Mouse (Mus musculus): ENCODE measurements around the gene Ppp2r2d. TPM values are rescaled to one million over a fixed set of nuclear protein-coding genes. Genes with fewer than 3 reads are reported as not detected.

Ppp2r2d gene
- total and polyA plus RNA-seq, 2 experiments from 2014 or later: 99.4 to 115 TPM

- no peak for ATAC-seq
- 87% methylated on average over 19 of the region's 19 CpGs for WGBS
Measured at GRCm38 (mm10) chr7:138824995-138825756, 20.7 kb upstream of the Ppp2r2d start.

GRCm38 (mm10) chr7:138827812-138828211 is 18.1 kb upstream of the Ppp2r2d start:
- Histone ChIP-seq H3K27me3 (ENCODE audit: insufficient read depth, low read length) (no peaks in the 10 kb centered on the region), H3K4me2 (ENCODE audit: low read depth) (no peak overlapping the region), H3K36me3 (ENCODE audit: insufficient read depth) (no peaks in the 10 kb centered on the region), H3K4me1 (ENCODE audit: insufficient read depth) (no peaks in the 10 kb centered on the region), H3K27ac (ENCODE audit: low read depth, low read length) (no peak overlapping the region), H3K9ac (no peak overlapping the region), H3K9me3 (ENCODE audit: low read length) (no peaks in the 10 kb centered on the region), H3K4me3 (ENCODE audit: low read depth, low read length) (no peak overlapping the region)
- DNase-seq (peak; percentile 86), ATAC-seq (peak; percentile 53; the same call in 1 of the 2 replicates)
- WGBS: 17% methylated on average over 11 of the region's 11 CpGs
- TF ChIP-seq CTCF (IDR thresholded peaks at IDR 0.05; ENCODE audit: low read depth): peak; percentile 100

More at GRCm38 (mm10) chr7:138824995-138825756, 20.7 kb upstream of the Ppp2r2d start:
- Histone ChIP-seq H3K4me3 (ENCODE audit: low read depth, low read length) (no peak overlapping the region), H3K9me3 (ENCODE audit: low read length) (no peaks in the 10 kb centered on the region), H3K27me3 (ENCODE audit: insufficient read depth, low read length) (no peaks in the 10 kb centered on the region), H3K36me3 (ENCODE audit: insufficient read depth) (no peaks in the 10 kb centered on the region), H3K27ac (ENCODE audit: low read depth, low read length) (no peak overlapping the region), H3K4me1 (ENCODE audit: insufficient read depth) (no peaks in the 10 kb centered on the region), H3K4me2 (ENCODE audit: low read depth) (no peak overlapping the region), H3K9ac (no peak overlapping the region)
- DNase-seq: no peak
- TF ChIP-seq CTCF (IDR thresholded peaks at IDR 0.05; ENCODE audit: low read depth): no peak

GRCm38 (mm10) chr7:138835028-138835427 is 10.9 kb upstream of the Ppp2r2d start:
- TF ChIP-seq CTCF (IDR thresholded peaks at IDR 0.05; ENCODE audit: low read depth): peak; percentile 65
- no peaks in the 10 kb centered on the region for H3K27me3 ChIP-seq (ENCODE audit: insufficient read depth, low read length)
- no peak overlapping the region for H3K4me3 ChIP-seq (ENCODE audit: low read depth, low read length)
- H3K4me1 ChIP-seq (ENCODE audit: insufficient read depth): no peaks in the 10 kb centered on the region
- peaks cover 10% of the 10 kb centered on the region; the same call in 1 of the 2 replicates for H3K36me3 ChIP-seq (ENCODE audit: insufficient read depth)
- no peak overlapping the region for H3K27ac ChIP-seq (ENCODE audit: low read depth, low read length)
- H3K4me2 ChIP-seq (ENCODE audit: low read depth): no peak overlapping the region
- H3K9ac ChIP-seq: no peak overlapping the region
- 71% methylated on average over 3 of the region's 3 CpGs for WGBS
- ATAC-seq: no peak
- no peaks in the 10 kb centered on the region for H3K9me3 ChIP-seq (ENCODE audit: low read length)
- peak; percentile 75 for DNase-seq

- H3K9me3 ChIP-seq (ENCODE audit: low read length): no peaks in the 10 kb centered on the region
- ATAC-seq (peak; percentile 46), DNase-seq (peak; percentile 93)
- H3K9ac ChIP-seq: no peak overlapping the region
- no peaks in the 10 kb centered on the region for H3K27me3 ChIP-seq (ENCODE audit: insufficient read depth, low read length)
- H3K4me3 ChIP-seq (ENCODE audit: low read depth, low read length): no peak overlapping the region
- H3K4me1 ChIP-seq (ENCODE audit: insufficient read depth): peaks cover 29% of the 10 kb centered on the region
- no peak overlapping the region for H3K27ac ChIP-seq (ENCODE audit: low read depth, low read length)
- 51% methylated on average over 4 of the region's 4 CpGs for WGBS
- H3K36me3 ChIP-seq (ENCODE audit: insufficient read depth): peaks cover 10% of the 10 kb centered on the region; the same call in 1 of the 2 replicates
- TF ChIP-seq CTCF (IDR thresholded peaks at IDR 0.05; ENCODE audit: low read depth): peak; percentile 85
- H3K4me2 ChIP-seq (ENCODE audit: low read depth): no peak overlapping the region
Measured at GRCm38 (mm10) chr7:138840594-138841021, 5.3 kb upstream of the Ppp2r2d start.

- Histone ChIP-seq H3K9me3 (ENCODE audit: low read length) (no peaks in the 10 kb centered on the region), H3K4me3 (ENCODE audit: low read depth, low read length) (no peak overlapping the region), H3K27ac (ENCODE audit: low read depth, low read length) (peak overlapping the region; percentile 66), H3K4me2 (ENCODE audit: low read depth) (no peak overlapping the region), H3K36me3 (ENCODE audit: insufficient read depth) (peaks cover 1% of the 10 kb centered on the region; the same call in 1 of the 2 replicates), H3K27me3 (ENCODE audit: insufficient read depth, low read length) (no peaks in the 10 kb centered on the region), H3K4me1 (ENCODE audit: insufficient read depth) (peaks cover 29% of the 10 kb centered on the region), H3K9ac (no peak overlapping the region)
- 78% methylated on average over 3 of the region's 3 CpGs for WGBS
- no peak for DNase-seq
- peak; percentile 12; the same call in 1 of the 2 replicates for ATAC-seq
- TF ChIP-seq CTCF (IDR thresholded peaks at IDR 0.05; ENCODE audit: low read depth): 0 out of 2 replicates have a peak, but pooled peaks have one; percentile 6
Measured at GRCm38 (mm10) chr7:138841436-138842151, 4.3 kb upstream of the Ppp2r2d start.

- Histone ChIP-seq H3K4me1 (ENCODE audit: insufficient read depth) (peaks cover 37% of the 10 kb centered on the region), H3K27me3 (ENCODE audit: insufficient read depth, low read length) (no peaks in the 10 kb centered on the region), H3K4me3 (ENCODE audit: low read depth, low read length) (no peak overlapping the region), H3K4me2 (ENCODE audit: low read depth) (peak overlapping the region; percentile 88), H3K27ac (ENCODE audit: low read depth, low read length) (no peak overlapping the region), H3K36me3 (ENCODE audit: insufficient read depth) (0 out of 2 replicates have a peak, but pooled peaks cover 2% of the 10 kb centered on the region), H3K9ac (0 out of 2 replicates have a peak overlapping the region, but pooled peaks have one; percentile 10), H3K9me3 (ENCODE audit: low read length) (no peaks in the 10 kb centered on the region)
- WGBS: 88% methylated on average over 4 of the region's 4 CpGs
- ATAC-seq (no peak), DNase-seq (no peak)
- TF ChIP-seq CTCF (IDR thresholded peaks at IDR 0.05; ENCODE audit: low read depth): no peak
Measured at GRCm38 (mm10) chr7:138843421-138843820, 2.5 kb upstream of the Ppp2r2d start.
